Mouse (Mus musculus) liver, adult 10 weeks (tissue): ENCODE results near the gene Prickle1. TPM values are rescaled to one million over a fixed set of nuclear protein-coding genes. Genes with fewer than 3 reads are reported as not detected.

ENCODE experiments used
- polyA plus RNA-seq: library from polyadenylated mRNA; stranded (reverse); fragments of 350-450 nt; fragmentation: Illumina TruSeq; extraction: RNeasy Lipid Tissue Mini Kit (QIAGEN cat#74804); gene quantifications from one replicate; pipeline ENCODE4 v1.2.3, GENCODE M21; 2014; ENCODE audit warnings: low read depth, low replicate concordance

Gene Prickle1
- 2.4 TPM for polyA plus RNA-seq

DNA sequence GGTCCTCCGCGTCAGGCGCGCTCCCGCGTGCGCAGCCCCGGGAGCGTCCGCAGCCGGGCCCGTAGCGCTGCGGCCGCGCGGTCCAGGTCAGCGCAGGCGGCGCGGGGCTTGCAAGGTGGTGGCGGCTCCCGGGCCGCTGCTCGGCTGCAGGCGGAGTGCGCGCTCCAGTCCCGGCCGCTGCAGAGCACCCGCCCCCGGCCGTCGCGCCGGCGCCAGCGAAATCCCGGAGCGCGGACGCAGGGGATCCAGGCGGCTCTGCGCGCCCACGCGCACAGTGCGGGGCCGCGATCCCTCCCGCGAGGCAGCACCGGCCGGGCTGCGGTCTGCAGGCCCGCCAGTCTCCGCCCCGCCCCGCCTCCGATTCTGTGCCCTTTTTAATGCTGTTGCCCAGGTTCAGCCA, at the start of gene Prickle1:
Gene Prickle1 (minus strand): TSS at position 146 of the 400 bp plus-strand sequence.

Other genes with a start within 250 kb of the Prickle1 start
- 117 TPM for gene Zcrb1, start 197.6 kb downstream of the Prickle1 start, polyA plus RNA-seq
- gene Pphln1, start 197.5 kb downstream of the Prickle1 start, polyA plus RNA-seq: 15.0 TPM